Mouse (Mus musculus) MN1 (cell line): ENCODE results near the gene Gdf15.
A peak's percentile ranks its signal among the peaks of the same experiment; 100 is the strongest.

Experiments
- DNase-seq: peaks from one replicate; pipeline ENCODE4 v3.0.0-alpha.2; 2016; ENCODE audit warnings: low spot score

Gdf15 gene

DNA sequence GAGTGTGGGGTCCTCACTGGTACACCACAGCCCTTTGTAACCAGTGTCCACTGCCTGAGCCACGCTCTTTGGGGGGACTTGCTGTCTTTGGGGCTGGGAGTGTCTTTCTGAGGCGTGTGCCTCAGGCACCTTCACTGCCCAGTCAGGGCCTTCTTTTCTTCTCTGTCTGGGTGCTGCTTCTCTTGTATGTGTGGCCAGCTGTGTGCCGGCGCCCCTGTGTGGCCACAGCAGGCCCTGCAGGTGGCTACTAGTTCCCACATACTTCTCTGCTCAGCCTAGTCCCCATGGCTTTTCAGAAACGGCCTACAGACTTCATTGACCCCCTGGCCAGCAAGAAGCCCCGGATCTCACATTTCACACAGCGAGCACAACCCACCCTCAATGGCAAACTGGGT lies 47.0 kb downstream of the Gdf15 start:
- DNase-seq: peak; percentile 76

GRCm38 (mm10) chr8:70584606-70585257 lies 47.5 kb downstream of the Gdf15 start:
- no peak for DNase-seq

GRCm38 (mm10) chr8:70583476-70584387 lies 48.5 kb downstream of the Gdf15 start:
- DNase-seq: no peak
